Mouse (Mus musculus) lung, postnatal 0 days (tissue): ENCODE data around the gene Ccdc38.

Experiments used
- CTCF ChIP-seq: IDR thresholded peaks from 2 replicates; pipeline ENCODE4 v1.5.1; 2016; ENCODE audit warnings: antibody characterized with exemption, mild to moderate bottlenecking
- EP300 ChIP-seq: IDR thresholded peaks from 2 replicates; pipeline ENCODE4 v1.6.1; 2016; ENCODE audit warnings: antibody characterized with exemption, mild to moderate bottlenecking, control low read depth

GRCm38 (mm10) chr10:93624151-93624550, 83.7 kb downstream of the Ccdc38 start:
- TF ChIP-seq EP300 (no peak), CTCF (no peak)
